Mouse (Mus musculus) adrenal gland, adult (tissue): ENCODE measurements around the gene Klk13.

ENCODE experiments used
- DNase-seq, 2 experiments: peaks; one replicate each; pipeline ENCODE4 v3.0.0; 2022 to 2023; ENCODE audit warnings: low spot score in 1 of 2; ENCODE audit not compliant: inconsistent age in 2 of 2

The Klk13 gene

DNA sequence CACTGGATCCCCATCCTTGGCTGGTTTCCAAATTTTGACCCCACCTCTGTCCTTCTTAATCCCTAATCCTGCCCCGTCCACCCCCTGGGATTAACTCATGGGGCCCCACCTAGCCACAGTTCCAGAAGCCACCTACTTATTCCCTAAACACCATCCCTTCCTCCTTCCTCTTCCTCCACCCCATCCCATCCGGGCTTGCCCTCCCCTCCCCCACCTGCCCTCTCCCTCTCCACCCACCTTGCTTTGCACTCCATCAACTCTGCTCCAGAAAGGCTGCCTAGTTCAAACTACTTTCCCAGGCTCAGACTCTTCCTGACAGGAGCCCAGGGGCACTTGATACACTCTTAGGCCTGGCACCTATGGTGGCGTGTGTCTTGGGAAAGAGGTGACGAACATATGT lies at the start of gene Klk13:
Klk13 (plus strand) TSS at position 301 of the 400 bp plus-strand sequence.
- DNase-seq = no peak

DNA sequence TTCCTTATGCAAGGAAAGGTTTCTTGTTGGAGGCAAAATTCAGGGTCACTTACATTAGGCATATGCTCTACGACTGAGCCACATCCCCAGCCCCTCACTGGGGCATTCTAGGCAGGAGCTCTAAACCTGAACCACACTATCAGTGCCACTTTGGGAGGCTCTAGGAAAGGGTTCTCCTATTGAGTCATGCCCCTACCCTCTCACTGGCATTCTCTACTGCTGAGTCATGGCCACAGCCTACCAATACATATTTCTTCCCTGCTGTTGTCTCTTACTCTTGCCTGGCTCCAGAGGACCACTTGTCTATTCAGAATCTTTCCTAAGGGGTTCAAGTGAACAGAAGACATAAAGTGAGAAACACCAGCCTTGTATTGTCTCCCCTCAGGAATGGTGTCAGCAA lies 49.6 kb upstream of the Klk13 start:
- DNase-seq = peak; percentile 71 to 83

DNA sequence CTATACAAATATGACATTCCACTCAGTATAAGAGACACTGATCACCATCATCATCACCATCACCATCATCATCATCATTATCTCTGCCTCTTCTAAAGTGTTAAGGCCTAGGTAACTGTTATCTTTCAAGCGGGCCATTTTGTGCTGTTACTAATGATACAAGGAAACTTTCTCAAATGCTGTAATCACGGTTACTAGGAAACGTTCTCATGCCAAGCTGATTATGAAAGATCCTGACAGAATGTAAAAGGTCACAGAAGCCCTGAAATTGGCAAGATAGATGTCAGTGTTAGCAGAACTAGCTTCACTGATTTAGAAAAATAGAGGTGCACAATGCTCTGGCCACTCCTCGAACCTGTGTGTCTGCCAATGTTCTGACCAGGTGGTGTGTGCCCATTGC lies 45.1 kb upstream of the Klk13 start:
- DNase-seq = peak in 1 of 2 experiments; percentile 80

DNA sequence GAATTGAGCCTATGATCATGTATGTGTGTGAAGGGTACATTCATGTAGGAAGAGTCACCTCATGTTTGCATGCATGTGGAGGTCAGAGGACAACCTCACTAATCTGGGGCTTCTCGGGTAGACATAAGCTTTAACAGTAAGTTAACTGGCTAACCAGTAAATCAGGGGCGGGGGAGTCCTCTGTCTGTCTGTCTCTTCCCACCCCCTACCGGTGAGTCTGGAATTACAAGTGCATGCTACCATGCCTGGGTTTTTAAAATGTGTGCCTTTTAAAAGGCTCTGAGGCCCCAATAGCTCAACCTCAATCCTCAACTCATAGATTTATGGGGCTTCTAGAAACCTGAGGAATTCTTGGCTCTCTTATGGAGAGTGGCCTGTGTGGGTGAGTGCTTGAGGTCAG lies 43.8 kb upstream of the Klk13 start:
- peak in 1 of 2 experiments; percentile 63 for DNase-seq

DNA sequence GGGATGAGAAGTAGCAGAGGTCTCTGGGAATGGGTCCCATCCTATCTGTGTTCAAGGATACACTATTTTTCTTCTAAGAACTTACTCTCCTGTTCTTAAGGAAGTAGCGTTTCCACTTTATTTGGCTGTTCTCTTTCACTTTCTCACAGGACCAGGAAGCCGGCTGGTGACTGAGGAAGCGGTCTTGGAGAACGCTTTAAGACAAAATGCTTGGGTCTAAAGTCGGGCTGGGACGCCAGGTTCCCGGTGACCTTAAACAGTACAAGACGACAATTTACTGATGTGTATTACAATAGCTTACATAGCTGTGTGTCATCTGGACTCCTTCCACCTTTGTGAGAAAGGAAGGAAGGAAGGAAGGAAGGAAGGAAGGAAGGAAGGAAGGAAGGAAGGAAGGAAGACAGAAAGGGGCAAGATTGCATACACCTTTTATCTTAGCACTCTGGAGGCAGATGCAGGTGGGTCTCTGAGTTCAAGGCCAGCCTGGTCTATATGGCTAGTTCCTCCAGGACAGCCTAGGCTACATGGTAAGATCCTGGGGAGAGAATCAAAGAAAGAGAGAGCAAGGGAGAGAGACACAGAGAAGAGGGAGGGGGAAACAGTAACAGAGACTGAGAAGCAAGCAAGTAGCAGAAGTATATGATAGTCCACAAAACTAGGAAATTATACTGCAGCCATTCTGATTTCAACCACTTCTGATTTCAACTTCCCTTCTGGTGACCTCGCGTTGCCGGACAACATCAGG lies 41.1 kb upstream of the Klk13 start:
- peak; percentile 40 to 60 for DNase-seq

DNA sequence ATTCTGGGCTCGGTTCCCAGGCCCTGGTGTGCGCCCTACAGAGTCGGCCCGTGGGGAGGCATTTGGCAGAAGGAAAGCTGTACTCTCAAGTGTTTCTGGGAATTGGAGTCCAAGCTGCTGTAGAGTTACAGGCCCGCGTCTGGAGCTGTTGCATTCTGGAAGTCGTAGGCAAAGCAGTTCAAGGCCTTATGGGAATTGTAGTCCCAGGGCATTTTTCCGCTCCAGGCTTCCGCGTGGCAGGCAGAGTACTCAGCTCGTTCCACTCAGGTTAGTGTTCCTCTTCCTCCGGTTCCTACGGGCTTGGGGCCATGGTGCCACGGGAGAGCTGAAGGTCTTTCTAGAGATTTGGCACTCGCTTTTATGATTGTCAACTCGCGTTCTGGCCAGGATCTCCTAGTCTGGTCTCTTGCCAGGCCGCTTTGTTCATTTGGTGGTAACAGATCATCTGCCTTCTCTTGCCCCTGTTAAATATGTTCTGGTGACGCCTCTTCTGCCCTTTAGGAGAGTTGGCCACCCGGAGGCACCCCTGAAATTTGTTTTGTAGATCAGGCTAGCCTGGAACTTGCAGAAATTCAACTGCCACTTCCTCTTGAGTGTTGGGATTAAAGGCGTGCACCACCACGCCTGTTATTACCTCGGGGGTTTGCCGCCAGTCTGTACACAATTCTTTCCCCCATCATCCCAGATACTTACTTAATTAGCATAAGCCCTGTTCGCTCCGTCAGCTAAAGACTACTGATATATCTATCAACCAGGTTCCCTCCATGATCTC lies 40.4 kb upstream of the Klk13 start, which contains the start of gene Ctu1:
Ctu1 (plus strand) TSS at position 208 of the 772 bp plus-strand sequence.
- peak; percentile 94 to 97 for DNase-seq

DNA sequence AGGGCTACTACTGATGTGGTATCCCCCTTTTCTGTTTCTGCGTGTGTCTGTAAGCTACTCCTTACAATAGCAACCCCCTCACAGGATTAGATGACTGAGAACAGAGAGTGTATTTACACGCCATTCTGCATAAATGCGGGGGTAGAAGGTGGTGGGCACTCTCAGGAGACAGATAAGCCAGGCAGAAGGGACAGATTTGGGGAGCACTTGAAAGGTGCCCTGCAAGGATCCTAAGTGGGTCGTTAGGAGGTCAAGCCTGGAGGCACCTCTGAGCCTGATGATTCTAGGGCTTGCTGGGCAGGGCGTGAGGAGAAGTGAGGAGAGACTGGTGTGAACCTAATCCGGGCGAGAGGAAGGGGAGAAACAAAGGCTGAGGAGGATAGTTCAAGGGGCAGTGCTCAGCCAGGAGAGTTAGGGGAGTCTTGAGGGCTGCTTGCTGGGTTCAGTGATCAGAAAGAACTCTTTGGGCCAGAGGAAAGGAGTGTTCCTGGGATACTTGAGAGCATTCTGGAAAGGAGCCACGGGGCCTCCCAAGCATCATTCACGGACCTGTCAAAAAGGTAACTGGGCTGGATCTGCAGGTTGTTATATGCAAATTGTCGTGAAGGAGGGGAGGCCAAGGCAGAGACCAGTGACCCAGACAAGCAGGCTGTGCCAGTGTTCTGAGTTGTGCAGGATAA lies 39.6 kb upstream of the Klk13 start:
- peak; percentile 30 to 70 for DNase-seq

DNA sequence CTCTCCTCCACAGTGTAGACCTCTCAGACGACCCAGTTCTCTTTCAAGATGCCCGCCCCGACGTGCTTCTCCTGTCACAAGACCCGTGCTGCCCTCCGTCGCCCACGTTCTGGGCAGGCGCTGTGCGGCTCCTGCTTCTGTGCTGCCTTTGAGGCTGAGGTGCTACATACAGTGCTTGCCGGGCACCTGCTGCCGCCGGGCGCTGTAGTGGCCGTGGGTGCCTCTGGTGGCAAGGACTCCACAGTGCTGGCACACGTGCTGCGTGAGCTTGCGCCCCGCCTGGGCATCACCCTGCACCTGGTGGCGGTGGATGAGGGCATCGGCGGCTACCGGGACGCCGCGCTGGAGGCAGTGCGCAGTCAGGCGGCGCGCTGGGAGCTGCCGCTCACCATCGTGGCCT lies 37.3 kb upstream of the Klk13 start:
- peak in 1 of 2 experiments; percentile 21 for DNase-seq

DNA sequence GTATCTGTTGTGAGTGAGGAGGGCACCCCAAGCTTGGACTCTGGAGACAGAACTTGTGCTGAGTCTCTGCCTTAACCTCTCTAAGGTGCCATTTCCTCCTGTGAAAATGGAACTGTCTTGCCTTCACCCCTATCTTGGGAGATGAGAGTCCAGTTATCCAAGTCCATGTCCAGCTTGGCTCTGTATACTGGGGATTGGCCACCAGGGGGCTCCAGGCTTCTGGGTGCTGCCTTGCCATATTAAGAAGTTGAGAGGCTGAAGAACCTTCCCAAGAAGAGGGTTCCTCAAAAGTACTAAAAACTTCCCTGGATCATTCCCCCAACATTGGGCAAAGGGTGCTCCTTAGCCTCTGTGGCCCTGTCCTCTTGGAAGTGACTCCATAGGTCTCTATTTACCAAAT lies 33.9 kb upstream of the Klk13 start:
- DNase-seq = peak; percentile 49 to 80

DNA sequence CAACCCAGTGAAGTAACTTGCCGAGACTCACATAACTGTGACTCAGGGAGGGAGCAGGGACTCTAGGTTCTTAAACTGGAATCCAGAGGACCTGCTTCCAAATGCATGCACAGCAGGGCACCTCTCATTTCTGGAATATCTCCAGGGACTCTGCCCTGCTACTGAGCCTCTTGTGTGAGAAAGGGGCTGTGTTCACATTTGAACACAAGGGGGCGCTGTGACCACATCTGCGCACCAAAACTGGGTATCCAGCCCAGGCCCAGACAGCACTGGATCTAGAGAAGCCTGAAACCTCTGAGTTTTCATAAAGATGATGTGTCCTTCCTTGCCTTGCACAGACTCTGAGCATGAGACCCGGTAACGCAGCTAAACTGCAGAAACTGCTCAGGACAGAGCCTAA lies 31.4 kb upstream of the Klk13 start:
- DNase-seq = peak; percentile 49 to 83

DNA sequence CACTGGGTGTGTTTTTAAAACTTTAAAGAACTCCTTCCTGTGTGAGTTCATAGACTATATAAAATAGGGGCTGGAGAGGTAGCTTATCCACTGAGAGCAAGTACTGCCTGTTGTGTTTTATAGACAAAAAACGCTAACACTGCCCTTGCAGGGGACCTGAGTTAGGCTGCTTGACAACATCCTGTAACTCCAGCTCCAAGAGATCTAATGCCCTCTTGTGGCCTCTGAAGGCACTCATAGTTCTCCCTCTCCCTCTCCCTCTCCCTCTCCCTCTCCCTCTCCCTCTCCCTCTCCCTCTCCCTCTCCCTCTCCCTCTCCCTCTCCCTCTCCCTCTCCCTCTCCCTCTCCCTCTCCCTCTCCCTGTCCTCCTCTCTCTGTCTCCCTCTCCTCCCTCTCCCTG lies 29.9 kb upstream of the Klk13 start:
- DNase-seq = peak in 1 of 2 experiments; percentile 25

DNA sequence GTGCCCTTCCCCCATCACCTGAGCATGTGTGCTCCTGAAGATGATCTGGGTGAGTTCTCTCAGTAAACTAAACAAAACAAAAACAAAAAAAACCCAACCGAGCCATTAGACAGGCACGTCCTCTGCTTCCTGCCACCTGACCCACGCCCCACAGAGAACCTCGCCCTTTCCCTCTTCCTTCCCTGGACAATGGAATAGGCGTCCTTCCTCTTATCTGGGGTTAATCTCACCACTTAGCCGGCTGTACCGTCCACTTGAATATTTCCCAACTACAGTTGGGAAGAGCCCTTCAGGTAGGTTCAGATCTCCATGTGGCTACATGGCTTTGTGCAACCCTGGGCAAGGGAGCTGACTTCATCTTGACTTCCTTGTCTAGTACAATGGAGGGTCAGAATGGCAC lies 27.3 kb upstream of the Klk13 start:
- DNase-seq = no peak

DNA sequence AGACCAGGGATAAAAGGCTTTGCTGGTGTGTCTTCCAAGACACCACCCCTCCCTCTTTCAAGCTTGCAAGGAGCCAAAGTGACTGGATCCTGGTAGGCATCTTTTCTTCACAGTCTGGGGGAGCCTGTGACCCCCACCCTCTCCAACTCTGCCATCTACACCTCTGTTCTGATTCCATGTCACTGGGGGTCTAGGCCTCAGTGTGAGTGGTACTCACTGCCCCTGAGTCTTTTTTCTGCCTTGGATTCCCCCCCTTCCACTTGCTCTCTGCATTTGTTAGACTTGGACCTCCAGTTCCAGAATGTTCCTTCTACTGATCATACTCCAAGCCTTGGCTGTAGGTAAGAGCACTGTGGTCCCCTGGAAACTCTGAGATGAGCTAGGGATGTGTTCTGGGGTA lies 22.2 kb upstream of the Klk13 start, which contains the start of gene Klk14:
Klk14 (plus strand) TSS at position 301 of the 400 bp plus-strand sequence.
- no peak for DNase-seq

DNA sequence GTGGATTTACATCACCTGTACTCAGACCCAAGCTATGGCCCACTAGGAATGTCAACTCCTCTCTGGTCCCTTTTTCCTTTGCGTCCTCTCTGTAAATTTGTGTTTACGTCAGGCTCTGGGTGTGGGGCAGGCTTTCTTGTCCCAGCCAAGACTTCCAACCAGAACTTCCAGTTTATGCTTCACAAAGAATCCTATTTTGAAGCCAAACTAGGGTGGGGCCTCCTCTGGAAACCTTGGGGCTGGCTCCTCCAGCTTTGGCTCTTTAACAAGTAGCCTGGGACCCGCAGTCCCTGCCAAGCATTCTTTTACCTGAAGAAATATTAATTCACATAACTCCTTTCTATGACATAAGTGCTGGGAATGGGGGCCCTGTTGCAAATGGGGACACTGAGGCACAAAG lies 2.3 kb upstream of the Klk13 start:
- no peak for DNase-seq

DNA sequence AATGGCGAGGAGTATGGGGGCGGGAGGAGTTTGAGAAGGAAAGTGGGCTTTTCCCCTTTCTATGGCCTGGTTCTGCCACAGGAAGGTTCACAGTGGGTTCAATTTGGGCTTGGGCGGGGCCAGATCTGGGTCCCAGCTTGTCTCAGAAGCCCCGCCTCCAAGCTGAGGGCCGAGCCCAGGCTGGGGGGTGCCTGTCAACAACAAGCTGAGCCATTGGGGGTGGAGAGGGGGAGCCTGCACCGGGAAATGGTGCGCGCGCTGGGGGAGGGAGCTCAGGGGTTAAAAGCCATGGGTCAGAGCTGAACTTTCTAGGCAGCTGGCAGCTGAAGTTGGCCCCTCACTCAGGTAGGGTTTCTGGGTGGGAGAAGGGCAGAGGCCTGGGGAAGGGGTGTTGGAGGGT lies 550 bp downstream of the Klk13 start:
- no peak for DNase-seq

DNA sequence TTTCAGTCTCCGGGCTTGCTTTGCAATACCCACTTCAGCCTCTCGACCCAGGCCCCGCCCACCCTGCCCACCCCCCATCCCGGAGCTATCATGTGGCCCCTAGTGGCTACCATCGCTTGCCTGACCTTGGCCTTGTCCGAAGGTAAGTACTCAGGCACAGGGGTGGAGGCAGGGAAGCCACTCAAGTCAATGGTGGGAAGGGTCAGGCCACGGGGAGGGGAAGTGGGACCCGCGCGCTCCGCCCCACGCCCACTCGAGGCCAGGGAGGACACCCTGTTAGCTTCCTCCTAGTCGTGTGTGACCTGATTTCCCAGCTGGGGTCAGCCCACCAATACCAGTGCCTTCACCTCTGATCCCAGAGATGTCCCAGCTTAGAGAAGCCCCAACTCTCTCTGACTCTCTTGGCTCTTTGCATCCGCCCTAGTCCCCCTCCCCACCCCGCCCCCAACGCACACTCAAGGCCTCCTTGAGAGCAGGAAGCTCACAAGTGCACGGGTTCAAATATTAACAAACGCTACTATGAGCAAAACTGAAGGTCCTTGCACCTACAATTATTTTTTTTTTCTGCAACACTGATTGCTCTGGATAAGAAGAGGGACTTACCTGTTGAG lies 1.5 kb downstream of the Klk13 start:
- DNase-seq = no peak

DNA sequence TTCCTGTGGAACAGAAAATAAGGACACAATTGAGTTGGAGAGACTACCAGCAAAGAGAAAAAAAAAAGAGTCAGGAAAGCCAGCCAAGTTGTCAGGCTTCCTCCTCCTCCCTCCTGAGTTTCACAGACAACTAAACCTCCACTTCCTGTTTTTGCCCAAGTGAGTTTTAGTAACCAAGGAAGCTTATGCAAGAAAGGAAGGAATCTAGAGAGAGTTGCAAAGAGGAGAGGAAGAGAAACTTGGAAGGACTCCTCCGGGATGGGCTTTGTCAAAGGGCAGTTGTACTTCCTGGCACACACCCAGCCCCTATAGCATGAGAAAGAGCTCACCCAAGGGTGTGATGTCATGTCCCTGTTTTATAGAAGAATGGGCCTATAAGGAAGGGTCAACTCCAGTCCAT lies 35.4 kb downstream of the Klk13 start:
- DNase-seq = peak in 1 of 2 experiments; percentile 42

DNA sequence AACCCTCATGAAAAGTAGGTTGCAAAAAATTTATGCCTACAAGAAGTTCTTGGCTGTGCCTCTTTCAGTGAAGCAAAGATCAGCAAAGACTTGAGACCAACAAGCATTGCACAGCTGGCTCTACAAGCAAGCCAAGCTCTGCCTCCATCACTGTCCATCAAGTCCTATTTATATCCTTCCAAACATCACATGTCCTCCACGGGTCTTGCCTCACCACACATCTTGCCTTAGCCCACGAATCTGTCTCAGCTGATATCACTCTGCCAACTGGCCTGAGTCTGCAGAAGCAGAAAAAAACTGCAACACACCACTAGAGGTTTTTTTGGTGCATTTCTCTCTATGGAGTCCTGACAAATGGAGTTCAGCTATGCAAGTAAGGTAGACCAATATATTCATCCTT lies 40.4 kb downstream of the Klk13 start:
- DNase-seq = no peak

DNA sequence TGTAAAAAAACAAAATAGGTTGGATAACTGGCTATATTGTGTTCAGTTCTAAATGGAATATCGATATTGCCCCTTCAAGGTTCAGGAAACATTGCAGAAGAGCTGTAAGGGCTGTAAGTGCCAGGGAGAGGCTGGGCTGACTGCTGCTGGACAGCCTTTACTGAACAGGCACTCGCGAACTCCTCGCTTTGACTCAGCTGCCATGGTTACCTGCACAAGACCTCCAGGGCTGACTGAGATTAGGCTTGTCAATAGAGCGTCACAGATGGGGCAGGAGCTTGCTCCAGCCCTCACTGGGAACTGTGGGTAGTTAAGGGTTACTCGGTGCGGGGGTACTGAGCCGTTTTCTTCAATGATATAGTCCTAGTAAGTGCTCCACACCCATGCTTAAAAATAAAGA lies 54.1 kb downstream of the Klk13 start:
- DNase-seq = no peak

DNA sequence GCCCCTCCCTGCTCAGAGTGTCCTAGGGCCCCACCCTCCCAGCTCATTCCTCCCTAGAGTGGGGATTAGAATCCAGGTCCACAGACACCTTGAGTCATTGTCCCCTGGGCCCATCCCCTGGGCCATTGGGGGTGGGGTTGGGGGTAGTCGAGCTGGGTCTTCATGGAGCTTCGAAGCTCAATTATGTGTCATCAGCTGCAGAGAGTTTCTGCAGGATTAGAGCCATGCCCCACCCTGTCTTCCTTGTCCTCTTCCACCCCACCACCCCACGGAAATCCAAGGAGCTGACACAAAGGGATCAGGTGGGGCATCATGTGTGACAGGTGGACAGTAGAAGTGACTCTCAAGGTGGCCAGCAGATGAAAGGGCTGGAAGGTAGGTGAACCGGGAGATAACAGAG lies 56.2 kb downstream of the Klk13 start, which contains the start of gene Klk12:
Klk12 (plus strand) TSS at position 301 of the 400 bp plus-strand sequence.
- no peak for DNase-seq

DNA sequence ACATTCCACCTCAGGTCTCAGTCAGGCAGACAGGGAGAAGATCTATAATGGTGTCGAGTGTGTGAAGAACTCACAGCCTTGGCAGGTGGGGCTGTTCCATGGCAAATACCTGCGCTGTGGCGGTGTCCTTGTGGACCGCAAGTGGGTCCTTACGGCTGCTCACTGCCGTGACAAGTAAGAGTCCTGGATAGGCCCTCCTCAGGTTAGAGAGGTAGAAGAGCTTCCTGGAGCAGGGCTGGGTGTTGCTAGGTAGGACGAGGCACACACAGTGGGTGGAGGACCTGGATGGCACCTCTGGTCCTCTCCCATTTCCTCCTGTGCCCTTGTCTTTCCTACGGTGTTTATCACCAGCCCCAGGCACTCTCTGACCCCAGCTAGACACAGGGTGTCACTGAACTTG lies 57.3 kb downstream of the Klk13 start:
- DNase-seq = no peak
